Mouse (Mus musculus) kidney, embryonic 16.5 days (tissue): Measurements from ENCODE around the gene Oprl1. TPM values are rescaled to one million over a fixed set of nuclear protein-coding genes. Genes with fewer than 3 reads are reported as not detected.

Experiments used
- ATAC-seq: fragments of 200-750 bp; cut with Nextera tagmentation; 2 replicates; pipeline ENCODE4 v1.8.0; 2017; ENCODE audit warnings: moderate TSS enrichment; ENCODE audit not compliant: low FRiP score, low TSS enrichment
- H3K27ac ChIP-seq: fragments of 300-500 bp; sonication (generic); 2 replicates; pipeline ENCODE4 v1.5.1; 2014; ENCODE audit warnings: low read length
- H3K27me3 ChIP-seq: fragments of 300-500 bp; sonication (generic); 2 replicates; pipeline ENCODE4 v1.6.1; 2014; ENCODE audit warnings: low read length, control low read depth, mixed read lengths; ENCODE audit not compliant: insufficient read depth
- H3K36me3 ChIP-seq: fragments of 300-500 bp; sonication (generic); 2 replicates; pipeline ENCODE4 v1.6.1; 2014; ENCODE audit warnings: low read length, control low read depth, mixed read lengths; ENCODE audit not compliant: insufficient read depth
- H3K4me1 ChIP-seq: fragments of 300-500 bp; sonication (generic); 2 replicates; pipeline ENCODE4 v1.6.1; 2014; ENCODE audit warnings: low read length, control low read depth, mixed read lengths; ENCODE audit not compliant: insufficient read depth
- H3K4me2 ChIP-seq: fragments of 300-500 bp; sonication (generic); replicated peaks from 2 replicates; pipeline ENCODE4 v1.6.1; 2014; ENCODE audit warnings: low read depth, low read length
- H3K4me3 ChIP-seq: fragments of 300-500 bp; sonication (generic); 2 replicates; pipeline ENCODE4 v1.5.1; 2014; ENCODE audit warnings: mild to moderate bottlenecking, low read length
- H3K9ac ChIP-seq: fragments of 300-500 bp; sonication (generic); replicated peaks from 2 replicates; pipeline ENCODE4 v1.6.1; 2014; ENCODE audit warnings: low read length
- H3K9me3 ChIP-seq: fragments of 300-500 bp; sonication (generic); 2 replicates; pipeline ENCODE4 v1.6.1; 2016; ENCODE audit warnings: low read length, control low read depth
- WGBS: fragments of 180-500 bp; shearing (Covaris S2); extraction: QIAGEN DNeasy Blood & Tissue Kit; methylation state at CpG from one replicate; pipeline ENCODE4 v1.1.7; 2014; 5-methylcytosine and 5-hydroxymethylcytosine counted together
- polyA plus RNA-seq: library from polyadenylated mRNA; unstranded; fragments of >200 nt; fragmentation: Nextera tagmentation; extraction: Ambion mirVana; gene quantifications from 2 replicates; pipeline ENCODE4 v1.2.1, GENCODE M21; 2015

The Oprl1 gene
- polyA plus RNA-seq, 1 experiment from 2014 or later: 0.50 TPM

- H3K9ac ChIP-seq: no peak overlapping the region
- H3K27me3 ChIP-seq: no peaks in the 10 kb centered on the region
- no peaks in the 10 kb centered on the region for H3K36me3 ChIP-seq
- WGBS: 69% methylated on average over 2 of the region's 2 CpGs
- ATAC-seq: no peak
- no peak overlapping the region for H3K4me3 ChIP-seq
- H3K27ac ChIP-seq: no peak overlapping the region
- H3K4me2 ChIP-seq: no peak overlapping the region
- H3K9me3 ChIP-seq: no peaks in the 10 kb centered on the region
- no peaks in the 10 kb centered on the region for H3K4me1 ChIP-seq
Measured at GRCm38 (mm10) chr2:181758147-181758725, 43.4 kb downstream of the Oprl1 start.

GRCm38 (mm10) chr2:181759041-181759440 is 44.2 kb downstream of the Oprl1 start:
- 46% methylated on average over 4 of the region's 4 CpGs for WGBS
- no peak overlapping the region for H3K27ac ChIP-seq
- peaks cover 3% of the 10 kb centered on the region; the same call in 1 of the 2 replicates for H3K27me3 ChIP-seq
- no peaks in the 10 kb centered on the region for H3K4me1 ChIP-seq
- no peaks in the 10 kb centered on the region for H3K9me3 ChIP-seq
- no peak overlapping the region for H3K4me2 ChIP-seq
- no peak overlapping the region for H3K4me3 ChIP-seq
- no peak overlapping the region for H3K9ac ChIP-seq
- H3K36me3 ChIP-seq: no peaks in the 10 kb centered on the region
- ATAC-seq: no peak

- Histone ChIP-seq H3K27me3 (peaks cover 15% of the 10 kb centered on the region), H3K4me3 (no peak within 1 kb of the TSS), H3K27ac (no peak within 1 kb of the TSS), H3K4me1 (no peaks in the 10 kb centered on the region), H3K36me3 (no peaks in the 10 kb centered on the region), H3K9me3 (no peaks in the 10 kb centered on the region), H3K4me2 (no peak within 1 kb of the TSS), H3K9ac (no peak within 1 kb of the TSS)
- 47% methylated on average over 8 of the region's 8 CpGs for WGBS
- no peak for ATAC-seq
Measured at GRCm38 (mm10) chr2:181763006-181763830, 48.4 kb downstream of the Oprl1 start, which contains the start of gene Myt1. Gene Myt1 (plus strand): TSS chr2:181763332.

GRCm38 (mm10) chr2:181763886-181764527 is 49.2 kb downstream of the Oprl1 start:
- H3K36me3 ChIP-seq: no peaks in the 10 kb centered on the region
- WGBS: 28% methylated on average over 14 of the region's 14 CpGs
- no peak for ATAC-seq
- H3K4me1 ChIP-seq: no peaks in the 10 kb centered on the region
- H3K4me3 ChIP-seq: no peak overlapping the region
- no peak overlapping the region for H3K9ac ChIP-seq
- no peak overlapping the region for H3K27ac ChIP-seq
- H3K27me3 ChIP-seq: peaks cover 15% of the 10 kb centered on the region
- no peak overlapping the region for H3K4me2 ChIP-seq
- H3K9me3 ChIP-seq: no peaks in the 10 kb centered on the region

GRCm38 (mm10) chr2:181764600-181764999 is 49.8 kb downstream of the Oprl1 start:
- Histone ChIP-seq H3K27me3 (peaks cover 15% of the 10 kb centered on the region), H3K9ac (no peak overlapping the region), H3K4me1 (no peaks in the 10 kb centered on the region), H3K4me3 (no peak overlapping the region), H3K27ac (no peak overlapping the region), H3K36me3 (no peaks in the 10 kb centered on the region), H3K9me3 (no peaks in the 10 kb centered on the region), H3K4me2 (no peak overlapping the region)
- no peak for ATAC-seq
- WGBS: 2% methylated on average over 10 of the region's 10 CpGs

GRCm38 (mm10) chr2:181765251-181765650 is 50.4 kb downstream of the Oprl1 start:
- Histone ChIP-seq H3K27ac (no peak overlapping the region), H3K9ac (no peak overlapping the region), H3K4me3 (no peak overlapping the region), H3K27me3 (peaks cover 15% of the 10 kb centered on the region), H3K36me3 (no peaks in the 10 kb centered on the region), H3K4me1 (no peaks in the 10 kb centered on the region), H3K4me2 (no peak overlapping the region), H3K9me3 (no peaks in the 10 kb centered on the region)
- WGBS: 84% methylated on average over 4 of the region's 4 CpGs
- no peak for ATAC-seq

- no peak for ATAC-seq
- Histone ChIP-seq H3K9ac (no peak overlapping the region), H3K4me2 (no peak overlapping the region), H3K4me3 (no peak overlapping the region), H3K9me3 (no peaks in the 10 kb centered on the region), H3K4me1 (no peaks in the 10 kb centered on the region), H3K27me3 (peaks cover 15% of the 10 kb centered on the region), H3K36me3 (no peaks in the 10 kb centered on the region), H3K27ac (no peak overlapping the region)
- WGBS: 47% methylated on average over 14 of the region's 14 CpGs
Measured at GRCm38 (mm10) chr2:181766672-181767557, 52.1 kb downstream of the Oprl1 start.

- no peaks in the 10 kb centered on the region for H3K9me3 ChIP-seq
- no peak overlapping the region for H3K4me3 ChIP-seq
- no peak overlapping the region for H3K9ac ChIP-seq
- H3K27ac ChIP-seq: no peak overlapping the region
- ATAC-seq: no peak
- H3K4me1 ChIP-seq: no peaks in the 10 kb centered on the region
- H3K27me3 ChIP-seq: peaks cover 15% of the 10 kb centered on the region
- H3K4me2 ChIP-seq: no peak overlapping the region
- H3K36me3 ChIP-seq: no peaks in the 10 kb centered on the region
Measured at GRCm38 (mm10) chr2:181768451-181768850, 53.6 kb downstream of the Oprl1 start.

- H3K27me3 ChIP-seq: peaks cover 12% of the 10 kb centered on the region
- H3K36me3 ChIP-seq: no peaks in the 10 kb centered on the region
- no peak overlapping the region for H3K27ac ChIP-seq
- H3K9me3 ChIP-seq: no peaks in the 10 kb centered on the region
- H3K4me1 ChIP-seq: no peaks in the 10 kb centered on the region
- 80% methylated on average over 2 of the region's 2 CpGs for WGBS
- H3K4me2 ChIP-seq: no peak overlapping the region
- ATAC-seq: no peak
- H3K9ac ChIP-seq: no peak overlapping the region
- no peak overlapping the region for H3K4me3 ChIP-seq
Measured at GRCm38 (mm10) chr2:181769397-181769796, 54.6 kb downstream of the Oprl1 start.
